Mouse (Mus musculus) hindbrain, embryonic 16.5 days (tissue): ENCODE data around the gene Tbc1d10c. TPM values are rescaled to one million over a fixed set of nuclear protein-coding genes. Genes with fewer than 3 reads are reported as not detected.

Source experiments
- ATAC-seq: fragments of 200-750 bp; cut with Nextera tagmentation; 2 replicates; pipeline ENCODE4 v1.8.0; 2017; ENCODE audit warnings: moderate TSS enrichment, moderate library complexity
- H3K27ac ChIP-seq: fragments of 300-500 bp; sonication (generic); 2 replicates; pipeline ENCODE4 v1.5.1; 2014; ENCODE audit warnings: low read depth, mild to moderate bottlenecking, control low read depth, low read length, moderate library complexity
- H3K27me3 ChIP-seq: fragments of 300-500 bp; sonication (generic); replicated peaks from 2 replicates; pipeline ENCODE4 v1.6.1; 2014; ENCODE audit warnings: low read length; ENCODE audit not compliant: control insufficient read depth, insufficient read depth
- H3K36me3 ChIP-seq: fragments of 300-500 bp; sonication (generic); 2 replicates; pipeline ENCODE4 v1.6.1; 2014; ENCODE audit warnings: mild to moderate bottlenecking, low read length, moderate library complexity, mixed read lengths; ENCODE audit not compliant: control insufficient read depth, insufficient read depth
- H3K4me1 ChIP-seq: fragments of 300-500 bp; sonication (generic); 2 replicates; pipeline ENCODE4 v1.6.1; 2014; ENCODE audit warnings: low read depth, low read length; ENCODE audit not compliant: control insufficient read depth, insufficient read depth
- H3K4me2 ChIP-seq: fragments of 300-500 bp; sonication (generic); 2 replicates; pipeline ENCODE4 v1.6.1; 2014; ENCODE audit warnings: mild to moderate bottlenecking, low read length, control low read depth, moderate library complexity
- H3K4me3 ChIP-seq: fragments of 300-500 bp; sonication (generic); 2 replicates; pipeline ENCODE4 v1.5.1; 2014; ENCODE audit warnings: mild to moderate bottlenecking, low read length, control low read depth, moderate library complexity
- H3K9ac ChIP-seq: fragments of 300-500 bp; sonication (generic); 2 replicates; pipeline ENCODE4 v1.6.1; 2014; ENCODE audit warnings: low read depth, mild to moderate bottlenecking, control low read depth, low read length, moderate library complexity
- H3K9me3 ChIP-seq: fragments of 300-500 bp; sonication (generic); 2 replicates; pipeline ENCODE4 v1.6.1; 2014; ENCODE audit warnings: mild to moderate bottlenecking, low read length, moderate library complexity; ENCODE audit not compliant: control insufficient read depth
- WGBS: fragments of 180-500 bp; shearing (Covaris S2); extraction: QIAGEN DNeasy Blood & Tissue Kit; methylation state at CpG from one replicate; pipeline ENCODE4 v1.1.7; 2014; 5-methylcytosine and 5-hydroxymethylcytosine counted together
- polyA plus RNA-seq: library from polyadenylated mRNA; unstranded; fragments of >200 nt; fragmentation: Nextera tagmentation; extraction: Ambion mirVana; gene quantifications from 2 replicates; pipeline ENCODE4 v1.2.1, GENCODE M21; 2015

Gene Tbc1d10c
- polyA plus RNA-seq, 1 experiment from 2014 or later, result 1.1 TPM

DNA sequence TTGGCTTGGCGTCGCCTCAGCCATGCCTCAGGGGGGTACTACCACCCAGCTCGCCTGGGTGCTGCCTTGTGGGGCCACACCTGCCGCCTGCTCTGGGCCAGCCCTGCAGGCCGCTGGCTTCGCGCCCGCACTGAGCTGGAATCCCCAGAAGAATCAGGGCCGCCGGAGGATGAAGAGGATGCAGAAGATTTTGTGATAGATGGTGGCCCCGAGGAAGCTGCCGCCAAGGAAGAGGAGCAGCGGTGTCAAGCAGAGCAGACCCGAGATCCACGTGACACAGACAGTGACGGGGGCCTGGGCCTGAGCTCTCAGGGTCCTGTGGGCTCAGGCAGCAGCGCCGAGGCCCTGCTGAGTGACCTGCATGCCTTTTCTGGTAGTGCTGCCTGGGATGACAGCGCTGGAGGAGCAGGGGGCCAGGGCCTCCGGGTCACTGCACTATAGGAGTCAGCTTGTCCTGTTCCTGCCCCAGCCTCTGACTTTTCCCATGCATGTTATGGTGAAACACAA, 35.0 kb downstream of the Tbc1d10c start:
- Histone ChIP-seq H3K4me1 (no peaks in the 10 kb centered on the region), H3K9ac (no peak overlapping the region), H3K9me3 (no peaks in the 10 kb centered on the region), H3K4me2 (no peak overlapping the region), H3K36me3 (peaks cover 47% of the 10 kb centered on the region), H3K27ac (no peak overlapping the region), H3K4me3 (no peak overlapping the region), H3K27me3 (no peaks in the 10 kb centered on the region)
- ATAC-seq, result no peak
- 60% methylated on average over 20 of the region's 20 CpGs for WGBS

DNA sequence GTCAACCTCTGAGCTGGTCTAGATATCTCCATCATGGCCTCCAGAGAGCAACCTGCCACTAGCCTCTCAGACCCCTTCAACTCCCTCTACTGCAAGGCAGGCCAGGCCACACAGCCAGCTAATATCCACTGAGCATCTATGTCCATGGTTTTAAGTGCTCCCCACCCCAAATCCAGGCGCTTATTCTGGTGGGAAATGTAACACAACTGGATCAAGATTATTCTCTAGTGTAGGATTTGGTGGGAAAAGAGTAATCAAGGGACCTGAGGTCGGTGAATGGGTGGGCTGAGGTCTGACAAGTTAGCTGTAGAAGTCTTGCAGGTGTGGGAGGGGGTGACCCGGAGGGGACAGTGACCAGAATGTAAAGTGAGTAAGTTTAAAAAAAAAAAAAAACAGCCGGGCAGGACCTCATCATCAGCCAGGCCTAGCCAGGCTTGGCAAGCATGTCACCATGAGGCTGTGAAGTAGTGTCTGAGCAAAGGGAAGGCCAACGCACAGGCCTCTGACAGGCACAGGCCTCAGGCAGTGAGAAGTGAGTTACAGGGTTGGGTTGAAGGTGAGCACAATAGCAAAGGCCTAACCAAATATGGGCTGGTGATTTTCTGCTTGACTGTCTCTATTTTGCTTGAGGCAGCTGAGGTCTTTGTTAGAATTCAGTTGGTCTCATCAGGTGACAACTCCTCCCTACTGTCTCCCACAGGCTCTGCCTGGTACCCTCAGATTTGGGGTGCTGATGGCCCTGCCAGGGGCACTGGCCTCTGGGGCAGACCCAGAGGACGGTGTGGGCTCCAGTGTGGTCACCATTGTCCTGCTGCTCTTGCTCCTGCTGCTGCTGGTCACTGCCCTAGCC, 35.6 kb downstream of the Tbc1d10c start:
- Histone ChIP-seq H3K27me3 (no peaks in the 10 kb centered on the region), H3K4me3 (no peak overlapping the region), H3K4me2 (no peak overlapping the region), H3K27ac (no peak overlapping the region), H3K36me3 (peaks cover 45% of the 10 kb centered on the region), H3K4me1 (no peaks in the 10 kb centered on the region), H3K9ac (no peak overlapping the region), H3K9me3 (no peaks in the 10 kb centered on the region)
- WGBS, result 67% methylated on average over 6 of the region's 6 CpGs
- ATAC-seq, result no peak

DNA sequence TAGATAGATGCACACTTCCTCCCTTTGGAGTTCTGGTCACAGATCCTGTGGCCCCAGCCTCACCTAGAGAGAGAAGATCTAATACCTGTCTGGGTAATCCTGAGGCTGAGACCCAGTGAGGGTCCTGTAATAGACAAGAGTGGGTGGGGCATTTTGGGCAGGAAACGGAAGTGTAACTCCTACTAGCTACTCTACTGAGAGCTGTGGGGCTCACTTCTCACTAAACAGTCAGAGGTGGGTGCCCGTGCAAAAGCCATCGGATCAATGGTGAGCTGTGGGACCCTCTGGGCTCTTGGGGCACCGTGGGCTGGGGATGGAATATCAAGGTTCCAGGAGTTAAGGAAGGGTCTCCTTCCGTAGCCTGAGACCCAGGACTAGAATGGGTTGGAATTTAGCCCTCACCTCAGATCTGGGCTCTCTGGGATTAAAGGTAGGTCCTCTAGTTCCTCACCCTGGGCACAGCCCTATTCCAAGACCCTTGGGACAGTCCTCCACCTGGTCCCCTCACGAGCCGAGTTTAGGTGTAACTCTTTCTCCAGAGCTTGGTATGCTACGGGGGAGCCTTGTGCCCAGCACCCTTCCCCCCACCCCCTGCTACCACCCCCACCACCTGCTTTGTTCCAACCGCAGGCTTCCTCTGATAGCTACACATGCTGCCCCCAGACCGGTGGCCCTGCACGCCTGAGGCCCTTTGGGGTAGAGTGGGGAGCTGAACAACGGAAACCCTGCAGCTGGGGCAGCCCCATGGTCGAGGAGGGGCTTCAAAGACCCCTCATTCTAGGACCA, 36.5 kb downstream of the Tbc1d10c start:
- H3K9ac ChIP-seq, result no peak overlapping the region; the same call in 1 of the 2 replicates
- H3K4me2 ChIP-seq, result no peak overlapping the region
- no peak overlapping the region for H3K27ac ChIP-seq
- H3K4me1 ChIP-seq, result peaks cover 7% of the 10 kb centered on the region
- H3K36me3 ChIP-seq, result peaks cover 43% of the 10 kb centered on the region
- no peak overlapping the region for H3K4me3 ChIP-seq
- no peak for ATAC-seq
- H3K9me3 ChIP-seq, result no peaks in the 10 kb centered on the region
- 82% methylated on average over 13 of the region's 13 CpGs for WGBS
- H3K27me3 ChIP-seq, result no peaks in the 10 kb centered on the region

DNA sequence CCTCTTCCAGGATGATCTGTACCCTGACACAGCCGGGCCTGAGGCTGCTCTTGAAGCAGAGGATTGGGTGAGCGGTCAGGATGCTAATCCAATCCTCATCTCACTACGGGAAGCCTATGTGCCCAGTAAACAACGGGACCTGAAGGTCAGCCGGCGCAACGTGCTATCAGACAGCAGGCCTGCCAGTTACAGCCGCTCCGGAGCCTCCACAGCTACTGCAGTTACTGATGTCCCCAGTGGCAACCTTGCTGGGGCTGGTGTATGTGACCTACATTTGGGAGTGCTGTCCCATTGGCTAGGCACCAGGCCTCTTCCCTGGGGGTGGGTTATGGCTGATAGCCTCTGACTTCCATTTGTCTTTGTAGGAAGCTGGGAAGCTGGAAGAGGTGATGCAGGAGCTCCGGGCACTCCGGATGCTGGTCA, 37.8 kb downstream of the Tbc1d10c start, which contains the start of gene Ptprcap:
Gene Ptprcap, plus strand, starts transcription at position 373 of the 423 bp plus-strand sequence.
- no peak for ATAC-seq
- Histone ChIP-seq H3K4me3 (no peak within 1 kb of the TSS), H3K27me3 (no peaks in the 10 kb centered on the region), H3K9ac (no peak within 1 kb of the TSS), H3K4me1 (peaks cover 13% of the 10 kb centered on the region), H3K9me3 (no peaks in the 10 kb centered on the region), H3K27ac (peak within 1 kb of the TSS; percentile 34; the same call in 1 of the 2 replicates), H3K36me3 (peaks cover 30% of the 10 kb centered on the region), H3K4me2 (no peak within 1 kb of the TSS; the same call in 1 of the 2 replicates)
- 75% methylated on average over 11 of the region's 11 CpGs for whole genome bisulfite sequencing

DNA sequence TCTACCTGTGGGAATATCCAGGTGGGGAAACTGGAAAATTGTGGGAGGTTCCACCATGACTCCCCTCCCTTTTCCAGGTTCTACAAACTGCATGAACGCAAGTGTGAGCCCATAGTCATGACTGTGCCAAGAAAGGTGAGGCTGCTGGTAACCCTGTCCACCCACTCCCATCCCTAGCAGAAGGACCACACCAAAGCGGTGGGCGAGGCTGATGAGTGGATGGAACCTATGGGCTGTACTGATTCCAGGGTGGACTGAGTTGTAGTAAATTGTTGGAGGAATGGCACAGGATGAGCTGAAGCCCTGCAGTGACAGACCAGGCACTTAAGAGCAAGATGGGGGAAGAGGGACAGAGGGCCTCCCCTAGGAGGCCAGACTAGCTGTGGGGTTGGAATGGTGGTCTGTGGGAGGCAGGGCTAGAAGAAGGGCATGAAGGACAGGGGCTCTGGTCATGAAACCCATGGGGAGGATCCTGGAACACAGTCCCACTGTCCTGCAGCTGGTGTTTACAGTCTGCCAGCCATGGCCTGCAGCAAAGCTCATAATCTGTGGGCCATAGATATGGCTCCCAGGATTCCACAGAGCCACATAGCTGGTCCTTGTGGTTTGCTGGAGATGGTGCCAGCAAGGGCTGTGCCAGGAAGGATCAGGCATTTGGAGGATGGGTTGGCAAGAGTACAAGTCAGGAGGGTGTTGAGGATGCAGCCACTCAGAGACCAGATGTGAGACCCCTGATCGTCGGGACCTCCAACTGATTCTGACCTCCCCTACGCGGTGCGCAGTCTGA, 38.4 kb downstream of the Tbc1d10c start:
- 82% methylated on average over 8 of the region's 8 CpGs for WGBS
- Histone ChIP-seq H3K27ac (peak overlapping the region; percentile 23; the same call in 1 of the 2 replicates), H3K4me1 (peaks cover 19% of the 10 kb centered on the region), H3K9me3 (no peaks in the 10 kb centered on the region), H3K9ac (no peak overlapping the region), H3K4me2 (no peak overlapping the region), H3K4me3 (no peak overlapping the region), H3K36me3 (peaks cover 24% of the 10 kb centered on the region), H3K27me3 (no peaks in the 10 kb centered on the region)
- ATAC-seq, result no peak

DNA sequence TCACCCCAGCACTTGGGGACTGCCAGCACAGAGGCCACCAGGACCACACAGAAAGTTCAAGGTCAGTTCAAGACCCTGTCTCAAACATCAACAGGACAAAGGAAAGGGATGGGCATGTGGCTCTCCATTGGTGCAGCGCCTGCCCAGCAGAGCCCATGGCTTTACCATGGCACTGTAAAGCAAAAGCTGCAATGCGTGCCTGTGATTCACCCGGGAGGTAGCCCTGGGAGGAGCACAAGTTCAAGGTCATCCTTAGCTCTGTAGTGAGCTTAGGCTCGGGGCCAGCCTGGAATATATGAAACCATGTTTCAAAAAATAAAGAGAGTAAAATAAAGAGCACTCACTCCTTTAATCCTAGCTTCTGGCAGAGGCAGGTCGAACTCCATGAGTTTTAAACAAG, 39.2 kb downstream of the Tbc1d10c start:
- no peak for ATAC-seq
- Histone ChIP-seq H3K4me2 (no peak overlapping the region), H3K9me3 (no peaks in the 10 kb centered on the region), H3K9ac (no peak overlapping the region), H3K4me1 (peaks cover 20% of the 10 kb centered on the region), H3K27me3 (no peaks in the 10 kb centered on the region), H3K36me3 (peaks cover 19% of the 10 kb centered on the region), H3K27ac (no peak overlapping the region), H3K4me3 (no peak overlapping the region)
- WGBS, result 87% methylated on average over 5 of the region's 5 CpGs

DNA sequence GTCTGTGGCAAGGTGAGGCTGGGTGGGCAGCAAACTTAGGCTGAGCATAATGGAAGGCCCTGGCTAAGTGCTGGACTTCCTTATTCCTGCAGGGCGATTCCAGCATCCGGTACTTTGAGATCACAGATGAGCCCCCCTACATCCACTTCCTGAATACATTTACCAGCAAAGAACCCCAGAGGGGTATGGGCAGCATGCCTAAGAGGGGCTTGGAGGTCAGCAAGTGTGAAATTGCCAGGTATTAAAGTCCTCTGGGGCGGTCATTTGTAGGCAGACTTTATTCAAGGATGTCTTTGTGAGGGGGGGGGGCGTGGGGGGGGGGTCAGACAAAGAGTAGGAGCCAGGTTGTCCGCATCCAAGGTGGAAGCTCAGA, 39.6 kb downstream of the Tbc1d10c start:
- Histone ChIP-seq H3K36me3 (peaks cover 16% of the 10 kb centered on the region), H3K9me3 (no peaks in the 10 kb centered on the region), H3K4me3 (no peak overlapping the region), H3K27ac (no peak overlapping the region), H3K4me2 (no peak overlapping the region), H3K4me1 (peaks cover 20% of the 10 kb centered on the region), H3K27me3 (no peaks in the 10 kb centered on the region), H3K9ac (no peak overlapping the region)
- ATAC-seq, result no peak
- WGBS, result 74% methylated on average over 5 of the region's 5 CpGs

DNA sequence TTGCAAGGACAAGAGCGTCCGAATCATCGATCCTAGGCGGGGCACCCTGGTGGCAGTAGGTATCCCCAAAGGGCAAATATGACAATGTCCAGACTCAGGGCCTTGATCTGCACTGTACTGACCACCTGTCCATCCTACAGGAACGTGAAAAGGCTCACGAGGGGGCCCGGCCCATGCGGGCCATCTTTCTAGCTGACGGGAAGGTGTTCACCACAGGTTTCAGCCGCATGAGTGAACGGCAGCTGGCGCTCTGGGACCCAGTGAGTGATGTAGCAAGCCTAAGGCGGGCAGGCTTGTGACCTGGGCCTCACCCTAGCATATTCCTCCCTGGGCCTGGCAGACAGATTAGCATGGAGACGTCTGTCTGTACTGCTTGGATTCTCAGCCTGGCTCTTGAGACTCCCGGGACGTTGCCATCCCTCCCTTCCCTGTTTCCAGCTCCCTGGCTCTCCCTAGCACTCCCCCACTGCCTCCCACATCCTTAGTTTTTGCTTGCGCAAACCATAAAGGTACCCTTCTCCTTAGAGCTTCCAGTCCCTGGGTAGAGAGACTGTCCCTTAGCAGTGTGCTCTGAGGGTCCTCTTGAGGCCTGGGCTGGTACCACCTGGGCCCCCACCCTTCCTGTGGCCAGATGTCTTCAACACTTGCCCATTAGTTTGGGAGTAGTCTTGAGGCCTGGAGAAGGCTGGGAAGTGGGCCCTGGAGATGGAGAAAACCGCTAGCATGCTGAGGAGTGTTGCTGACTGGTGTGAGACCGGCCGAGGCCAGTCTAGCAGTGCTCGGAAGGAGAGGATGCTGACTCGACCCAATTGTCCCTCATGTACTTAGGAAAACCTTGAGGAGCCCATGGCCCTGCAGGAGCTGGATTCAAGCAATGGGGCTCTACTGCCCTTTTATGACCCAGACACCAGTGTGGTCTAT, 40.3 kb downstream of the Tbc1d10c start:
- no peak overlapping the region for H3K4me3 ChIP-seq
- H3K36me3 ChIP-seq, result peaks cover 10% of the 10 kb centered on the region
- H3K9me3 ChIP-seq, result no peaks in the 10 kb centered on the region
- no peak overlapping the region for H3K9ac ChIP-seq
- no peak overlapping the region for H3K4me2 ChIP-seq
- no peak for ATAC-seq
- WGBS, result 91% methylated on average over 22 of the region's 22 CpGs
- H3K27me3 ChIP-seq, result no peaks in the 10 kb centered on the region
- H3K27ac ChIP-seq, result no peak overlapping the region
- H3K4me1 ChIP-seq, result peaks cover 20% of the 10 kb centered on the region
